Mouse (Mus musculus): ENCODE measurements around the gene Foxn4.
A peak's percentile ranks its signal among the peaks of the same experiment; 100 is the strongest.

- peak; percentile 67 for TF ChIP-seq CTCF (IDR thresholded peaks at IDR 0.05)
- no peak for TF ChIP-seq POLR2A (IDR thresholded peaks at IDR 0.05; ENCODE audit: insufficient read depth, low read depth, low read length)
- TF ChIP-seq EP300 (IDR thresholded peaks at IDR 0.05; ENCODE audit: insufficient read depth, low read depth, low read length) = no peak
Observed at GRCm38 (mm10) chr5:114296693-114297631, 23.4 kb upstream of the Foxn4 start.

All from heart, adult 2 months (tissue).